Mouse (Mus musculus): Measurements from ENCODE around the gene Gjd2.

GRCm38 (mm10) chr2:113996930-113997329 is 16.5 kb downstream of the Gjd2 start:
- TF ChIP-seq POLR2A (IDR thresholded peaks at IDR 0.05; ENCODE audit: borderline replicate concordance, extremely low read depth, low read depth, low read length) (no peak), CTCF (IDR thresholded peaks at IDR 0.05; ENCODE audit: insufficient read depth, low read length) (no peak)

Data from lung, adult 2 months (tissue).